Mouse (Mus musculus) forebrain, embryonic 16.5 days (tissue): ENCODE data around the gene Clta. TPM values are rescaled to one million over a fixed set of nuclear protein-coding genes. Genes with fewer than 3 reads are reported as not detected.

Source experiments
- ATAC-seq: fragments of 200-750 bp; cut with Nextera tagmentation; 2 replicates; pipeline ENCODE4 v1.8.0; 2017; ENCODE audit warnings: mild to moderate bottlenecking, moderate library complexity
- H3K27ac ChIP-seq: fragments of 300-500 bp; sonication (generic); 2 replicates; pipeline ENCODE4 v1.5.1; 2014; ENCODE audit warnings: low read length, control low read depth
- H3K27me3 ChIP-seq: fragments of 300-500 bp; sonication (generic); replicated peaks from 2 replicates; pipeline ENCODE4 v1.6.1; 2014; ENCODE audit warnings: low read length; ENCODE audit not compliant: control insufficient read depth, insufficient read depth
- H3K36me3 ChIP-seq: fragments of 300-500 bp; sonication (generic); 2 replicates; pipeline ENCODE4 v1.6.1; 2014; ENCODE audit not compliant: control insufficient read depth, insufficient read depth
- H3K4me1 ChIP-seq: fragments of 300-500 bp; sonication (generic); replicated peaks from 2 replicates; pipeline ENCODE4 v1.6.1; 2014; ENCODE audit warnings: low read length; ENCODE audit not compliant: control insufficient read depth, insufficient read depth
- H3K4me2 ChIP-seq: fragments of 300-500 bp; sonication (generic); 2 replicates; pipeline ENCODE4 v1.6.1; 2014; ENCODE audit warnings: mild to moderate bottlenecking, low read length, control low read depth
- H3K4me3 ChIP-seq: fragments of 300-500 bp; sonication (generic); replicated peaks from 2 replicates; pipeline ENCODE4 v1.5.1; 2014; ENCODE audit warnings: mild to moderate bottlenecking, low read length, control low read depth
- H3K9ac ChIP-seq: fragments of 300-500 bp; sonication (generic); replicated peaks from 2 replicates; pipeline ENCODE4 v1.6.1; 2014; ENCODE audit warnings: low read depth, low read length, control low read depth
- H3K9me3 ChIP-seq: fragments of 300-500 bp; sonication (generic); 2 replicates; pipeline ENCODE4 v1.6.1; 2016; ENCODE audit warnings: low read length; ENCODE audit not compliant: control insufficient read depth
- WGBS: fragments of 180-500 bp; shearing (Covaris S2); extraction: QIAGEN DNeasy Blood & Tissue Kit; methylation state at CpG from one replicate; pipeline ENCODE4 v1.1.7; 2014; 5-methylcytosine and 5-hydroxymethylcytosine counted together
- polyA plus RNA-seq: library from polyadenylated mRNA; unstranded; fragments of >200 nt; fragmentation: Nextera tagmentation; extraction: Ambion mirVana; gene quantifications from 2 replicates; pipeline ENCODE4 v1.2.1, GENCODE M21; 2015

The Clta gene
- polyA plus RNA-seq, 1 experiment from 2014 or later = 296 TPM

DNA sequence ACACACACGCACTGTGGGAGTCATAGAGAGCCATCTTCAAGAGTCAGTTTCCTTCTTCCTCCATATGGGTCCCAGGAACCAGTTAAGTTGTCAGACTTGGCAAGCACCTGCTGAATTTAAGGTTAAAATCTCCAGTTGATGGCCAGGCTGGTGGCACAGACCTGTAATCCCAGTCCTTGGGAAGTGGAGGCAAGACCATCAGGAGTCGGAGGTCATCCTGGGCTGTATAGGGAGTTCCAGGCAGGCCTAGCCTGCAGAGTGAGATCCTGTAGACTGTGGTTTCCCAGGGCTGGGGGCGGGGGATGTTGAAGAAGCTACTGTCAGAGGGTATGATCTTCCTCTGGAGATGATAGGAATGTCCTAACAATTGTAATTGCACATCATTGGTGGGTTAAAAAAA, 15.3 kb upstream of the Clta start:
- no peak overlapping the region for H3K4me2 ChIP-seq
- no peak overlapping the region for H3K4me3 ChIP-seq
- ATAC-seq = no peak
- H3K27ac ChIP-seq = no peak overlapping the region
- H3K27me3 ChIP-seq = no peaks in the 10 kb centered on the region
- H3K36me3 ChIP-seq = no peaks in the 10 kb centered on the region
- no peaks in the 10 kb centered on the region for H3K9me3 ChIP-seq
- 88% methylated on average over 3 of the region's 3 CpGs for WGBS
- H3K9ac ChIP-seq = no peak overlapping the region
- no peaks in the 10 kb centered on the region for H3K4me1 ChIP-seq

DNA sequence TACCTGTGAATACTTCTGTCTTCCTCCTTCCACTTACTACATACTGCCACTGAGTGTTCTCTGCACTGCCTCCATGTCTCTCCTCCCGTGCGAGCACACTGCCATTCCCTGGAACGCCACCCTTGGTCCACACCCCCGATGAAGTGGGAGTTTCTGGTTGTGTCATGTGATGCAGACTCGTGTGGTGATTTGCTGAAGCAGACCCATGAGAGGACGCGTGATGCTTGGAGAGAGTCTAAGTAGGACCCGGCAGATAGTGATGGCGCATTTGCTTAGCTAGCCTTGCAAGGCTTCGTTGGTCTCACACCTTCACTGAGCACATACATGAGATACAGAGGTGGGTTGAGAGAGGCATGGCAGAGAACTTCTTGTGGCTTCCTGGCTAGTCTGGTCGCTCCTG, 11.2 kb upstream of the Clta start:
- 90% methylated on average over 11 of the region's 11 CpGs for WGBS

DNA sequence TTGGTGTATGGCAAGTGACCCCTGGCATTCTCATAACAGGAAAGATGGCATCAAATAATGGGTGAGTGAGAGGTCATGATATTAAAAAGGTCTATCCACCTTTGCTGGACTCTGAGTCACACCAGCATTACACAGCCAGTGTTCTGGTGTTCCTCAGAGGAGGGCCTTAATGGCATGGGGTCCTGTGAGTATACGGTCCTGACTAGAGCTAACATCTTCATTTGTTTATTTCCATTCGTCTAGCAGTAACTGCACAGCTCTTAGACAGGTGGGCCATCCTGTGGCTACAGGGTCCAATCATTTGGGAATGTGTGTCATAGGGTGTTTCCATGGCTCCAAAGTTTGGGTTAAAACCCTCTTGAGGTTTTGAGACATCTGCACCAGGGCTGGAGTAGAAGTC, 9.9 kb upstream of the Clta start:
- Histone ChIP-seq H3K4me1 (no peaks in the 10 kb centered on the region), H3K9ac (no peak overlapping the region), H3K27me3 (no peaks in the 10 kb centered on the region), H3K4me3 (no peak overlapping the region), H3K36me3 (no peaks in the 10 kb centered on the region), H3K4me2 (no peak overlapping the region), H3K9me3 (no peaks in the 10 kb centered on the region), H3K27ac (no peak overlapping the region)
- no peak for ATAC-seq
- 87% methylated on average over 2 of the region's 2 CpGs for WGBS

More for the DNA sequence above, 11.2 kb upstream of the Clta start:
- Histone ChIP-seq H3K9me3 (no peaks in the 10 kb centered on the region), H3K27me3 (no peaks in the 10 kb centered on the region), H3K4me2 (no peak overlapping the region), H3K27ac (no peak overlapping the region), H3K4me1 (no peaks in the 10 kb centered on the region), H3K36me3 (no peaks in the 10 kb centered on the region), H3K9ac (no peak overlapping the region), H3K4me3 (no peak overlapping the region)
- no peak for ATAC-seq

DNA sequence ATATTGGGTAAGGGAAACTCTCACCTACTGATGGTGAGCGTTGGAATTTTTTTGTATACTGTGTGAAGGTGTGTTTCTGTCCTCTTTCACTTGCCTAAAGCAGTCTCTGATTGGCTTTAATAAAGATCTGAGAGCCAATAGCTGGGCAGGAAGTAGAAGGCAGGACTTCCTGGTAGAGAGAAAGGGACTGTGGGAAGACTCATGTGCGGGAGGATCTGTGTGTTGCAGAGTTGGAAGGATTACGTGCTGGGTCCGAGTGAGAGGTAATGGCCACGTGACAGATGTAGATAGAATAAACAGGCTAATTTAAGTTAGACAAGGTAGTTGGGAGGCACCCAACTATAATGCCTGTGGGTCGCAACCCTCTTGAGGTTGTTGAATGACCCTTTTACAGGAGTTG, 630 bp upstream of the Clta start:
- H3K4me1 ChIP-seq = no peaks in the 10 kb centered on the region
- WGBS = 86% methylated on average over 6 of the region's 6 CpGs

DNA sequence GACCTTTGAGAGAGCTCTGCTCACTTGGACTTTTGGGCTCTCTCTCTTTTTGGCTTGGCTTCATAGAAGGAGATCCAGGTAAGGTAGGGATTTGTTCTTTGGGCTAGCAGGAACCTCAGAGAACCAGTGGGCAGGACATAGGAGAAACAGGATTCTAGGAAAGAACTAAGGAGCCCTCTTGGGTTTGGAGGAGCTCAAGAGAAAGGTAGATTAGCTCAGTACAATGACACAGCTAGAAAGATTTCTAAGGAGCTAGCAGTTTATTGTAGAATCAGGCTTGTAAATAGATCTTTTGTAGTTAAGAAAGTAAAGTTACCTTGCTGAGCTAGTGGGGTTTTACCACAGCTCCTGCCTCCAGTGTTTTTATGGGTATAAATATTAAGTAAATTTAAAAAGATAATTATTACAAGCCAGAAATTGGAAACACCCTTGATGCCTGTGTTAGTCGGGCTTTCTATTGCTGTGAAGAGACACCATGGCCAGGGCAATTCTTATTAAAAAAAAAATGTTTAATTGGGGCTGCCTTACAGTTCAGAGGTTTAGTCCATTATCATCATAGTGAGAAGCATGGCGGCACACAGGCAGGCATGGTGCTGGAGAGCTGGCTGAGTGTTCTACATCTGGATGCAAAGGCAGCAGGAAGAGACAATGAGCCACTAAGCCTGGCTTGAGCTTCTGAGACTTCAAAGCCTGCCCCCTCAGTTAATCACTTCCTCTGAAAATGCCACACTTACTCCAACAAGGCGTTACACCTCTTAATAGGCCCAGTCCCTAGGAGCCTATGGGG, 564 bp downstream of the Clta start:
- Histone ChIP-seq H3K27ac (no peak overlapping the region), H3K4me3 (no peak overlapping the region), H3K4me2 (no peak overlapping the region), H3K9ac (no peak overlapping the region), H3K9me3 (no peaks in the 10 kb centered on the region), H3K27me3 (no peaks in the 10 kb centered on the region), H3K36me3 (no peaks in the 10 kb centered on the region), H3K4me1 (no peaks in the 10 kb centered on the region)
- no peak for ATAC-seq
- WGBS = 65% methylated on average over 3 of the region's 3 CpGs

More for the DNA sequence above, 630 bp upstream of the Clta start:
- ATAC-seq = no peak
- no peak overlapping the region for H3K9ac ChIP-seq
- no peaks in the 10 kb centered on the region for H3K9me3 ChIP-seq
- no peak overlapping the region for H3K4me3 ChIP-seq
- no peak overlapping the region for H3K27ac ChIP-seq
- no peak overlapping the region for H3K4me2 ChIP-seq
- no peaks in the 10 kb centered on the region for H3K27me3 ChIP-seq
- no peaks in the 10 kb centered on the region for H3K36me3 ChIP-seq

DNA sequence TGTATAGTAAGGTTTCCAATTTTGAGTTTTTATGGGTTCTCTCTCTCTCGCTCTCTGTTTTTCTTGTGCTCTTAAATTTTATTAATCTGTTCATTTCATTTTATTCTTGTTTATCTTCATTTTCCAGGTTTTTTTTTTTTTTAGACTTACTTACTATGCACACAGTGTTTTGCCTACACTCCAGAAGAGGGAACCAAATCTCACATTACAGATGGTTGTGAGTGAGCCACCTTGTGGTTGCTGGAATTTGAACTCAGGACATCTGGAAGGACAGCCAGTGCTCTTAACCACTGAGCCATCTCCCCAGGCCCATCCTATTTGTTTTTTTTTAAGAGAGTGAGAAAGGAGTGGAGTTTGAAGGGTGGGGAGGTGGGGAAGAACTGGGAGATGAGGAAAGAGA, 5.9 kb downstream of the Clta start:
- ATAC-seq = no peak
- H3K4me3 ChIP-seq = no peak overlapping the region
- H3K36me3 ChIP-seq = no peaks in the 10 kb centered on the region
- H3K27ac ChIP-seq = no peak overlapping the region
- H3K4me2 ChIP-seq = no peak overlapping the region
- no peak overlapping the region for H3K9ac ChIP-seq
- 97% methylated on average over 1 of the region's 1 CpGs for WGBS
- H3K4me1 ChIP-seq = peaks cover 22% of the 10 kb centered on the region
- no peaks in the 10 kb centered on the region for H3K27me3 ChIP-seq
- no peaks in the 10 kb centered on the region for H3K9me3 ChIP-seq

DNA sequence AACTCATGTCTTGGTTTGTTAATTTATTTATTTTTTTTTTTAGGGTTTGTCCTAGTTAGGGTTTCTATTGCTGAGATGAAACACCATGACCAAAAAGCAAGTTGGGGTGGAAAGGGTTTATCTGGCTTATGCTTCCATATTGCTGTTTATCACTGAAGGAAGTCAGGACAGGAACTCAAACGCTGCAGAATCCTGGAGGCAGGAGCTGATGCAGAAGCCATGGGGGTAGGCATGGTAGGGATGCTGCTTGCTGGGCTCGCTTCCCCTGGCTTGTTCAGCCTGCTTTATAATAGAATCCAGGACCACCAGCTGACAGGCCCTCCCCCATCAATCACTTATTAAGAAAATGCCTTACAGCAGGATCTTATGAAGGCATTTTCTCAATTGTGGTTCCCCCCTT, 6.6 kb downstream of the Clta start:
- Histone ChIP-seq H3K9ac (no peak overlapping the region), H3K4me3 (no peak overlapping the region), H3K27me3 (no peaks in the 10 kb centered on the region), H3K4me1 (peaks cover 22% of the 10 kb centered on the region), H3K36me3 (no peaks in the 10 kb centered on the region), H3K9me3 (no peaks in the 10 kb centered on the region), H3K27ac (no peak overlapping the region), H3K4me2 (no peak overlapping the region)
- no peak for ATAC-seq
- 45% methylated on average over 2 of the region's 2 CpGs for WGBS

DNA sequence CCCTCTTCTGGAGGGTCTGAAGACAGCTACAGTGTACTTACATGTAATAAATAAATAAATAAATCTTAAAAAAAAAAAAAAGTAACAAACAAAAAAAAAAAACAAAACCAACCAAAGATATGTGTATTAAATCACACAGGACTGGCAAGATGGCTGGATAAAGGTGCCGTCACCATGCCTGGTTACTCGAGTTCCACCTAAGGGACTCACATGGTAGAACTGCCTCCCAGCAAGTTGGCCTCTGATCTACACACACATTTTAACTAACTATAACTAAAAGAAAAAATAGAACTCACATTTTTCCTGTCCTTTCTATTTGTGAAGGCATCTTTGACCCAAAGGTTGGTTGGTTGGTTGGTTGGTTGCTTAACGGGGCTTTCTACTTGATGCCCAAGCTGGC, 7.5 kb downstream of the Clta start:
- ATAC-seq = no peak
- peak overlapping the region; percentile 72 for H3K4me2 ChIP-seq
- WGBS = 85% methylated on average over 3 of the region's 3 CpGs

DNA sequence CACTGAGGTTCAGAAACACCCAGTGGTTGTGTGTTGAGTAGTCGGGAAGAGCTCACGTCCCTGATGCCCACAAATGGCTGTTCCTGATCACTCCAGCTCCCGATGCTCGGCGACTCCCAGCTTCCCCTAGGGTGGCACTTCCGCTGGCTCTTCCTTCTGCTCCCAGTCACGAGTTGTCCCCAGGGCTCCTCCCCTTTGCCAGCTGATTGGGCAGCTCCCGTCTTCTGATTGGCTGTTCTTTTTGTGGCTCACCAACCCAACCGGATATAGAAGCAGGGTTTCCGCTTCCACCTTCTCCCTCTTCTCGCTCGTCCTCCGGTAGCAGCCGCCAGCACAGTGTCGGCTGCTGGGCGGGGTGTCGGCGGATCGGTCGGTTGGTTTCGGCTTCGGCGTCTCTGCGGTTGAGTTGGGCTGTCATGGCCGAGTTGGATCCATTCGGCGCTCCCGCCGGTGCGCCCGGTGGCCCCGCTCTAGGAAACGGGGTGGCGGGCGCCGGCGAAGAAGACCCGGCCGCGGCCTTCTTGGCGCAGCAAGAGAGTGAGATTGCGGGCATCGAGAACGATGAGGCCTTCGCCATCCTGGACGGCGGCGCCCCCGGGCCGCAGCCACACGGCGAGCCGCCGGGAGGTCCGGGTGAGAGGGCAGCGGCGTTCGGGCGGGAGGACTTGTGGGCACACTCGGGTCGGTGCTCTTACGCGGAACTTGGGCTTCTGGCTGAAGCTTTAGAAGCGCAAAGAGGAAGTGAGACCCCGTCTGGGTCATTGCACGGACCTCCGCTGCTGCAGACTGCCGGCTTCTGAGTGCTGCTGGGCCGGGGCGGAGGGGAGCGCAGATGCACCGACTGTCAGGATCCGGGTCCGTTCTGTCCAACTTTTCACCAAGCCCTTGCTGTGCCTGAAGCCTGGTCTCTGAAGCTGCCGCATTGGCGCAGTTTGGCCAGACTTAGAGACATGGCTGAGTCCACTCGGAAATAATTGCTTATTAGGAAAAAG, 8.4 kb downstream of the Clta start:
- no peaks in the 10 kb centered on the region for H3K9me3 ChIP-seq
- peak overlapping the region; percentile 61 for H3K27ac ChIP-seq
- H3K36me3 ChIP-seq = no peaks in the 10 kb centered on the region
- H3K9ac ChIP-seq = peak overlapping the region; percentile 90
- H3K4me2 ChIP-seq = peak overlapping the region; percentile 89
- ATAC-seq = peak; percentile 100
- peaks cover 22% of the 10 kb centered on the region for H3K4me1 ChIP-seq
- H3K4me3 ChIP-seq = peak overlapping the region; percentile 98
- no peaks in the 10 kb centered on the region for H3K27me3 ChIP-seq
- WGBS = under 1% methylated on average over 76 of the region's 77 CpGs

More for the DNA sequence above, 7.5 kb downstream of the Clta start:
- H3K27me3 ChIP-seq = no peaks in the 10 kb centered on the region
- no peaks in the 10 kb centered on the region for H3K9me3 ChIP-seq
- peak overlapping the region; percentile 90 for H3K9ac ChIP-seq
- peak overlapping the region; percentile 98 for H3K4me3 ChIP-seq
- peaks cover 22% of the 10 kb centered on the region for H3K4me1 ChIP-seq
- H3K36me3 ChIP-seq = no peaks in the 10 kb centered on the region
- H3K27ac ChIP-seq = peak overlapping the region; percentile 61; the same call in 1 of the 2 replicates
